ENCODE assay signal across 9 mouse cellular contexts in genomic region chr14:86678179-86678780, GRCm38 (mm10).
DNase-seq lines count a peak whose midpoint lies in the region; ATAC-seq and TF ChIP-seq lines count a peak whose summit lies in the region.
"Had no signal": no experiment of that assay in that cellular context is flagged by ENCODE, and none has a peak within 500 bp of the region (broad histone marks: within the 10 kb centered on the region; RNA-seq: fewer than 3 reads in every experiment).

No protein-coding gene starts in this region.

- peak; percentile 60 for TF ChIP-seq CTCF in heart, postnatal 0 days (IDR thresholded peaks at IDR 0.05; ENCODE audit: low read depth)

- DNase-seq in heart, postnatal 0 days (ENCODE audit: low spot score): peak; percentile 13
- no peak for DNase-seq in heart, adult 9 months (ENCODE audit: low spot score in 2 of 2)
- DNase-seq in spleen, postnatal 36 days (ENCODE audit: low spot score in 2 of 2): peak; percentile 7 to 11
- no peak for DNase-seq in spleen, postnatal 10 days (ENCODE audit: low spot score in 2 of 2)
- DNase-seq in fibroblast of lung, adult 2 months (ENCODE audit: low read depth): peak; percentile 2
- DNase-seq in splenic B cell, adult 2 months (ENCODE audit: low read depth, low spot score): peak; percentile 38
- no peak for DNase-seq in layer of hippocampus, adult 9-10 months (ENCODE audit: low spot score)
- DNase-seq in kidney, adult 8-10 months: no peak
- DNase-seq: embryo, embryonic 11 days had no signal

- no peak overlapping the region for H3K4me2 ChIP-seq in heart, postnatal 0 days (ENCODE audit: low read depth, low read length)

- 55% methylated on average over 5 of the region's 5 CpGs for WGBS in heart, postnatal 0 days

- no peaks in the 10 kb centered on the region for H3K9me3 ChIP-seq in heart, postnatal 0 days (replicated peaks; ENCODE audit: control insufficient read depth, low read length)

- no peaks in the 10 kb centered on the region for H3K27me3 ChIP-seq in heart, postnatal 0 days (ENCODE audit: control insufficient read depth, insufficient read depth, low read length)
- H3K27me3 ChIP-seq in splenic B cell, adult 2 months (ENCODE audit: control insufficient read depth, insufficient read depth, low read length, poor library complexity, severe bottlenecking): no peaks in the 10 kb centered on the region

- no peaks in the 10 kb centered on the region for H3K4me1 ChIP-seq in heart, postnatal 0 days (ENCODE audit: control insufficient read depth, insufficient read depth)

- H3K9ac ChIP-seq in heart, postnatal 0 days (replicated peaks; ENCODE audit: low read depth, low read length): no peak overlapping the region

- ATAC-seq in heart, postnatal 0 days (ENCODE audit: insufficient read depth, low read depth): no peak

- no peak overlapping the region for H3K4me3 ChIP-seq in heart, postnatal 0 days (ENCODE audit: low read depth, low read length)

- no peak for TF ChIP-seq EP300 in heart, postnatal 0 days (IDR thresholded peaks at IDR 0.05; ENCODE audit: low read depth)

- H3K27ac ChIP-seq in heart, postnatal 0 days (ENCODE audit: low read depth): no peak overlapping the region

- no peaks in the 10 kb centered on the region for H3K36me3 ChIP-seq in heart, postnatal 0 days (replicated peaks; ENCODE audit: control insufficient read depth, insufficient read depth, low read length)
- no peaks in the 10 kb centered on the region for H3K36me3 ChIP-seq in splenic B cell, adult 2 months (ENCODE audit: control insufficient read depth, insufficient read depth, low read length, poor library complexity, severe bottlenecking)

Comparison
In these comparisons a context has a peak if more than half of its experiments do, and no peak if none do; other contexts are left out.
1. DNase-seq: peak in heart, postnatal 0 days (single experiment), spleen, postnatal 36 days (2 of 2), fibroblast of lung, adult 2 months (single experiment) and splenic B cell, adult 2 months (single experiment); none in heart, adult 9 months (0 of 2), spleen, postnatal 10 days (0 of 2), layer of hippocampus, adult 9-10 months (single experiment) and kidney, adult 8-10 months (0 of 2).